Mouse (Mus musculus) lung, embryonic 15.5 days (tissue): ENCODE results near the gene Armh3. TPM values are rescaled to one million over a fixed set of nuclear protein-coding genes. Genes with fewer than 3 reads are reported as not detected.
A peak's percentile ranks its signal among the peaks of the same experiment; 100 is the strongest.
"Not testable (repeated sequence)": the region's sequence is repeated elsewhere in the genome, so short reads cannot be mapped to it uniquely, and the experiment has no call there.

ENCODE experiments used
- ATAC-seq: fragments of 200-750 bp; cut with Nextera tagmentation; 2 replicates; pipeline ENCODE4 v1.8.0; 2017; ENCODE audit warnings: moderate number of reproducible peaks, borderline replicate concordance; ENCODE audit not compliant: low FRiP score, low TSS enrichment; ENCODE audit errors: extremely low read depth
- H3K27ac ChIP-seq: fragments of 300-500 bp; sonication (generic); 2 replicates; pipeline ENCODE4 v1.5.1; 2015; ENCODE audit warnings: moderate library complexity, mild to moderate bottlenecking, inconsistent platforms
- H3K27me3 ChIP-seq: fragments of 300-500 bp; sonication (generic); 2 replicates; pipeline ENCODE4 v1.6.1; 2015; ENCODE audit warnings: inconsistent platforms
- H3K36me3 ChIP-seq: fragments of 300-500 bp; sonication (generic); 2 replicates; pipeline ENCODE4 v1.6.1; 2015; ENCODE audit warnings: inconsistent platforms
- H3K4me1 ChIP-seq: fragments of 300-500 bp; sonication (generic); 2 replicates; pipeline ENCODE4 v1.6.1; 2015; ENCODE audit warnings: inconsistent platforms
- H3K4me2 ChIP-seq: fragments of 300-500 bp; sonication (generic); 2 replicates; pipeline ENCODE4 v1.6.1; 2015; ENCODE audit warnings: inconsistent platforms, mild to moderate bottlenecking, moderate library complexity
- H3K4me3 ChIP-seq: fragments of 300-500 bp; sonication (generic); 2 replicates; pipeline ENCODE4 v1.5.1; 2015; ENCODE audit warnings: mild to moderate bottlenecking, inconsistent platforms
- H3K9ac ChIP-seq: fragments of 300-500 bp; sonication (generic); 2 replicates; pipeline ENCODE4 v1.6.1; 2015; ENCODE audit warnings: inconsistent platforms
- H3K9me3 ChIP-seq: fragments of 300-500 bp; sonication (generic); 2 replicates; pipeline ENCODE4 v1.6.1; 2016; ENCODE audit warnings: inconsistent platforms
- whole genome bisulfite sequencing: fragments of 180-500 bp; shearing (Covaris S2); methylation state at CpG from one replicate; pipeline ENCODE4 v1.1.7; 2015; 5-methylcytosine and 5-hydroxymethylcytosine counted together
- polyA plus RNA-seq: library from polyadenylated mRNA; unstranded; fragments of >200 nt; fragmentation: Nextera tagmentation; extraction: Ambion mirVana; gene quantifications from 2 replicates; pipeline ENCODE4 v1.2.1, GENCODE M21; 2015

The Armh3 gene
- polyA plus RNA-seq, 1 experiment from 2014 or later = 17.9 TPM

DNA sequence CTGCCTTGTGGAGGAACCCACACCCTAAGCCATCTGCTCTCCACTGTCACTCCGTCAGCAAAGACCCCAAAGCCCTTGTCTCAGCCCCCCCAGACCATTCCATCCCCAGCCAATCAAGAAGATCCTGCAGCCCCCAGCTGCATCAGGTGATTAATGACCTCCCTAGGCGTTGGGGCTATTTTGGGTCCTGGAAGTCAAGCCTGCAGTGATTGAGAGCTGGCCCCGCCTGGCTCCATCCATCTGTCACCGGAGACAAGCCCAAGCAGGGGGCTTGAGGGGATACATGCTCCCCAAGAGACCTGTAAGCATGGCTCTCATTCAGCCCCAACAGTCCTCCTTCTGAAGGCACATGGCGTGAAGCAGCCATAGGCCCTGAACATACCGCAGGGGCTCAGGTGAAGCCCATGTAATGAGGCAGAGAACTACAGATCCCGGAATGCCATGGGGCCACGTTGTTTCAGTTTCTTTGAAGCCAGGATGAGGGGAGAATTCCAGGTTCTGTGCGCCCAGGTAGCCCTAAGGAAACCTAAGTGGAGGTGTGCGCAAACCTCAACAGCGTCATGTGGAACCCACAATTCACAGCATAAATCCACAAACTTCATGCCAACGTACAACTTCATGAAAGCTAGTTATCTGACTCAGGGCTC lies 187.1 kb downstream of the Armh3 start:
- Histone ChIP-seq H3K4me1 (peaks cover 25% of the 10 kb centered on the region), H3K27me3 (0 out of 2 replicates have a peak, but pooled peaks cover 6% of the 10 kb centered on the region), H3K4me2 (no peak overlapping the region), H3K9me3 (no peaks in the 10 kb centered on the region), H3K4me3 (no peak overlapping the region), H3K36me3 (no peaks in the 10 kb centered on the region), H3K27ac (no peak overlapping the region), H3K9ac (no peak overlapping the region)
- 51% methylated on average over 12 of the region's 12 CpGs for WGBS
- no peak for ATAC-seq

DNA sequence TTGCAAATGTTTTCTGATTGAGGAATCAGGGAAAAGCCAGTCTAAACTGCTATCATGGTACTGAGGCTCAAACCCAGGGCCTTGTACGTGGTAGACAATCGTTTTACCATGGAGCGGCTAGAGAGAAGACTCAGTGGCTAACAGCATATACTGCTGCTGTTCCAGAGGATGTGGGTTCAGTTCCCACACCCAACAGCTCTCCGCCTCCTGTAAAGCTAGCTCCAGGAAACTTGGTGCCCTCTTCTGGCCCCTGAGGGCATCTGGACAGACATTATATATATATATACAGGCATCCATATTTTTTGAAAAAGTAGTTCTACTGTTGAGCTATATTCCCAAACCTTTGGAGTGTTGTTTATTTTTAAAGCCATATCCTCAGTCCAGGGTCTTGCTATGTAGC lies 190.6 kb downstream of the Armh3 start:
- no peaks in the 10 kb centered on the region for H3K9me3 ChIP-seq
- WGBS = 86% methylated on average over 4 of the region's 4 CpGs
- H3K4me1 ChIP-seq = peaks cover 9% of the 10 kb centered on the region
- no peak overlapping the region for H3K9ac ChIP-seq
- ATAC-seq = no peak
- no peak overlapping the region for H3K4me3 ChIP-seq
- H3K36me3 ChIP-seq = no peaks in the 10 kb centered on the region
- no peaks in the 10 kb centered on the region for H3K27me3 ChIP-seq
- no peak overlapping the region for H3K4me2 ChIP-seq
- H3K27ac ChIP-seq = no peak overlapping the region

DNA sequence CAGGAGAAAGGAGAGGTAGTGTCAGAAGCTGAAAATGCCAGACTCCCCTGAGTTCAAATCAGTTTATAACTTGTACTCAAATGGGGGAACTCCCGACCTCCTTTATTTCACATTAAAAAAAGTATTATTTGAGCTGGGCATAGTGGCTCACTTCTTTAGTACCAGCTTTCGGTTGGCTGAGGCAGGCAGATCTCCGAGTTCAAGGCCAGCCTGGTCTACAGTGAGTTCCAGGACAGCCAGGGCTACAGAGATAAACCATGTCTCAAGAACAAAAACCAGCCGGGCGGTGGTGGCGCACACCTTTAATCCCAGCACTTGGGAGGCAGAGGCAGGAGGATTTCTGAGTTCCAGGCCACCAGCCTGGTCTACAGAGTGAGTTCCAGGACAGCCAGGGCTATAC lies 192.5 kb downstream of the Armh3 start:
- not testable (repeated sequence) for H3K4me3 ChIP-seq, H3K27me3 ChIP-seq, H3K9ac ChIP-seq, H3K4me2 ChIP-seq, H3K27ac ChIP-seq, H3K36me3 ChIP-seq, H3K4me1 ChIP-seq, ATAC-seq, H3K9me3 ChIP-seq
- WGBS = 82% methylated on average over 6 of the region's 6 CpGs

DNA sequence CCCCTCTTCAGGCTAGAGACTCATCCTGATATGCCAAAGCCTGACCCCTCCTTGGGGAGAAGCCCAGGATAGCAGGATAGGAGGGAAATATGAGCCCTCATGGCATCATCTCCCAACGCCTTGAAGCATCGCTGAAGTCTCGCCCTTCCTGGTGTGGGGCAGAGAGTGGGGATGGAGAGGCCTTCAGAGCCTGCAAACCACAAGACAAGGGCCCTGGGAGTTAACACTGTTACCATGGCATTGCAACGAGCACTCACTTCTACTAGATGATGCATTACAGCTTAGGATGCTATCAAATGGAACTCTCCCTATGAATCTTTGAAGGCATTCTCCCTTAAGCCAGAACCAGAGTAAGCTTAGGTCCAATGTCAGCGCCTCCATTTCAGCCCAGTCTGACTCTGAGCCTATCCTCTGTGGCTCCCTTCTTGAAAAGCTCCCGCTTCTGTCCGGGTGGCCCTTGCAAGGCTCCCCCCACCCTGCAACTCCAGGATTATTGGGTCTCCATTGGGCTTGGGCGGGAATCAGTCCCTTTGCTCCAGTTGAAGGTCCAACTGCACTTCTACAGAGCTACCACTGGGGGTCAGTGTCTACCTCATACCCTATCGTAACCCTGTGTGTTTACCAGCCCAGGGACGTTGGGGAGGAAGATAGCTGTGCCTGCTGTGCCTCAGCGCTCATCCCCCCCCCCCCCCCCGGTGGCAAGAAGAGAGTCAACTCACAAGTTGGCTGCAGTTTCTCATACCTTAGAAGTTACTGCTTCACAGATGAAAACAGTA lies 193.5 kb downstream of the Armh3 start:
- WGBS = 22% methylated on average over 12 of the region's 12 CpGs

DNA sequence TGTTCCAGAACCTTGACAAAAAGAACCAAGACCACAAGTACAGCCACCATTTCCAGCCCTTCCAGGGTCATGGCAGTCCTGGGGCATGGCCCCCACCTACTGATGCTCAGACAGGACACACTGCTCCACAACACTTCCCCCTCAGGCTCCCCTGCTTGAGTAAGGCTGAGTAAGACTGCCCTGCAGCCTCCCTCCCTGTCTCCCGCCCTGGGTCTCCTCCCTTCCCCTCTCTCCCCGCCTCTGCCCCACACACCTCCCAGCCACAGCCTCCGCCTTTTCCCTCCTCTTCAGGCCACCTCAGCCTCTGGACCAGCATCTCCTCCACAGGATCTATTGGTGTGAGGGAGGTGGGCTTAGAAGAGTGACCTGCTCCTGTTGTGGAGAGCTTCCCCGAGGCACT lies 194.9 kb downstream of the Armh3 start:
- no peak for ATAC-seq
- Histone ChIP-seq H3K27me3 (no peaks in the 10 kb centered on the region), H3K4me1 (no peaks in the 10 kb centered on the region), H3K36me3 (no peaks in the 10 kb centered on the region), H3K4me3 (no peak overlapping the region), H3K9me3 (no peaks in the 10 kb centered on the region), H3K27ac (no peak overlapping the region), H3K9ac (no peak overlapping the region), H3K4me2 (no peak overlapping the region)
- WGBS = 19% methylated on average over 4 of the region's 4 CpGs

More for the DNA sequence above, 193.5 kb downstream of the Armh3 start:
- H3K9ac ChIP-seq = no peak overlapping the region
- no peaks in the 10 kb centered on the region for H3K9me3 ChIP-seq
- H3K27ac ChIP-seq = no peak overlapping the region
- no peak overlapping the region for H3K4me3 ChIP-seq
- peak overlapping the region; percentile 21; the same call in 1 of the 2 replicates for H3K4me2 ChIP-seq
- no peaks in the 10 kb centered on the region for H3K36me3 ChIP-seq
- H3K4me1 ChIP-seq = no peaks in the 10 kb centered on the region
- H3K27me3 ChIP-seq = no peaks in the 10 kb centered on the region
- peak; percentile 62; the same call in 1 of the 2 replicates for ATAC-seq

DNA sequence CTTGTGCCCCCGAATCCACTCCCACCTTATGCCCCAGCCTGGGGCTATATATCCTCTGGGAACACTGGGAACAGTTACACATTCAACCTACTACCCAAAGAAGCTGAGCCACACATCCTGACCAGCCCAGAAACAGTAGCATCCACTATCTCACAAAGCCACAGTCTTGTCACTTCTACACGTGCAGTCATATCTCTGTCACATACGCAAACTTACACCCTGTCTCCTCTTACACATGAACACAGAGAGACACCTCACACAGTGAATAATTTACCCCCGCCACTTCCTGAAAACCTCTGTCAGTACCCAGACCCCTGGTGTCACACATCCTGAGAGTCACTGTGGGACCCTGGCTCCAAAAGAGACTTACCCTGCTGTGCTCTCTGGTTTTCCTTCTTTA lies 195.6 kb downstream of the Armh3 start:
- WGBS = 54% methylated on average over 4 of the region's 4 CpGs
- no peaks in the 10 kb centered on the region for H3K4me1 ChIP-seq

DNA sequence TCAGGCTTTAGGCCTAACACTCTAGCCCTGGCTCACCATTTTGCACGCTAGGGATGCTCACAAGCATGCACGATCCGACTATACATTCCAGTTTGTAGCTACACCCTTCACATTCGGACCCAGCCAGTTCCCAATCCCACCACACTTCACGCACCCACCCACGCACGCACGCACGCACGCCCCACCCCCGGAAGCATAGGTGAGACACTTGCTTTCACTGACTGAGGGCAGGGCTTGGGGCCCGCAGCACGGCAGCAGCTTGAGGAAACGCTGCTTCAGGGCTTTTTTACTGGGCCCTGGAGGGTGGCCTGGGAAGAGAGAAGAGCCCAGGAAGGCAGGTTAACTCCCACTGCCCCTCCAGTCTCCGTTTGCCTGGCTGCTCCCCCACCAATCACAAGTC lies 201.4 kb downstream of the Armh3 start:
- WGBS = 69% methylated on average over 15 of the region's 15 CpGs
- no peaks in the 10 kb centered on the region for H3K9me3 ChIP-seq
- no peak overlapping the region for H3K9ac ChIP-seq
- no peak overlapping the region for H3K4me2 ChIP-seq
- no peak overlapping the region for H3K27ac ChIP-seq
- H3K4me1 ChIP-seq = peaks cover 8% of the 10 kb centered on the region
- H3K27me3 ChIP-seq = no peaks in the 10 kb centered on the region
- no peaks in the 10 kb centered on the region for H3K36me3 ChIP-seq
- H3K4me3 ChIP-seq = no peak overlapping the region
- ATAC-seq = no peak

More for the DNA sequence above, 195.6 kb downstream of the Armh3 start:
- Histone ChIP-seq H3K9ac (no peak overlapping the region), H3K27ac (no peak overlapping the region), H3K9me3 (no peaks in the 10 kb centered on the region), H3K27me3 (no peaks in the 10 kb centered on the region), H3K4me3 (no peak overlapping the region), H3K36me3 (no peaks in the 10 kb centered on the region), H3K4me2 (no peak overlapping the region)
- no peak for ATAC-seq

DNA sequence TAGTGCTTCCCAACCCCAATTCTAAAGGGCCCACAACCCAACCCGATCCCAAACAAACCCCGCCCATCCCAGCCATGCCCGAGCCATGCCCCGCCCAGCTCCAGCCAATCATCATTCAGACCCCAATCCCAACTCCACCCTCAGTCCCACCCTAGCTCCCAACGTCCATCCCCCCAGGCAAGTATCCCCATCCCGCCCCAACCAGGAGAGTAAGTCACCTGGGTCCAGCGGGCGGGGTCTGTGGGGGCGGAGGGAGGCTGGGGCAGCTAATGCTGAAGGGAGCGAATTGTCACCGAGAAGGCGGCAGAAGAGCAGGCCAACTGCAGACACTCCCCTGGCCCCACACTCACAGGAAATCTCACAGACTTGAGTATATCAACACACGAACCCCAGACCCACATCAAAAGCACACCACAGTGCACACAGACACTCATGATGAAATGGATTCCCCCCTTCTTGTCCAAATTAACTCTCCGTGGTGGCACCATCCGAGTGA lies 202.2 kb downstream of the Armh3 start:
- Histone ChIP-seq H3K27me3 (no peaks in the 10 kb centered on the region), H3K9ac (no peak overlapping the region; the same call in 1 of the 2 replicates), H3K4me1 (peaks cover 8% of the 10 kb centered on the region), H3K4me3 (peak overlapping the region; percentile 18; the same call in 1 of the 2 replicates), H3K4me2 (peak overlapping the region; percentile 53), H3K9me3 (no peaks in the 10 kb centered on the region), H3K36me3 (no peaks in the 10 kb centered on the region), H3K27ac (no peak overlapping the region)
- WGBS = 8% methylated on average over 15 of the region's 15 CpGs
- ATAC-seq = peak; percentile 68; the same call in 1 of the 2 replicates

DNA sequence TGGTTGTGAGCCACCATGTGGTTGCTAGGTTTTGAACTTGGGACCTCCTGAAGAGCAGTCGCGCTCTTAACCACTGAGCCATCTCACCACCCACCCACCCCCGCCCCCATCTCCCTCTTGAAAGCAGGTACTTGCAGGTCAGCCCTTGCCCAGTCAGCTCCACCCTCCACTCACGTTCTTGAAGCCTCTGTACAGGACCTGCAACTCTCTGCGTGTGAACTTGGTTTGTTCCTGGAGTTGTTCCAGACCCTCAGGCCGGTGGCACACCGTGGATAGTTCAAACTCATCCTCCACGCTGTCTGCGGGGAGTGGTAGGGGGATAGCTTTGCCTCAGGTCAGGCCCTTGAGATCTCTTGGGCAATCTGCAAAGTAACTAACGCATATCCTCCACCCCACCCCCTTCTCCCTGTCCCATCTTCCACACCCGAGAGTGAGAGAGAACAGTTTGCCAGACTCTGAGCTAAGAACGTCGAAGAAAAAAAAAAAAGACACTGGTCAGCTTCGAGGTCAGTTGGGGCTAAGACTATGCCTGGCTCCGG lies 202.8 kb downstream of the Armh3 start:
- Histone ChIP-seq H3K27me3 (no peaks in the 10 kb centered on the region), H3K27ac (peak overlapping the region; percentile 41; the same call in 1 of the 2 replicates), H3K9me3 (no peaks in the 10 kb centered on the region), H3K36me3 (no peaks in the 10 kb centered on the region), H3K9ac (no peak overlapping the region; the same call in 1 of the 2 replicates), H3K4me3 (peak overlapping the region; percentile 18; the same call in 1 of the 2 replicates), H3K4me2 (peak overlapping the region; percentile 53), H3K4me1 (peaks cover 8% of the 10 kb centered on the region)
- 15% methylated on average over 15 of the region's 15 CpGs for WGBS
- no peak for ATAC-seq

DNA sequence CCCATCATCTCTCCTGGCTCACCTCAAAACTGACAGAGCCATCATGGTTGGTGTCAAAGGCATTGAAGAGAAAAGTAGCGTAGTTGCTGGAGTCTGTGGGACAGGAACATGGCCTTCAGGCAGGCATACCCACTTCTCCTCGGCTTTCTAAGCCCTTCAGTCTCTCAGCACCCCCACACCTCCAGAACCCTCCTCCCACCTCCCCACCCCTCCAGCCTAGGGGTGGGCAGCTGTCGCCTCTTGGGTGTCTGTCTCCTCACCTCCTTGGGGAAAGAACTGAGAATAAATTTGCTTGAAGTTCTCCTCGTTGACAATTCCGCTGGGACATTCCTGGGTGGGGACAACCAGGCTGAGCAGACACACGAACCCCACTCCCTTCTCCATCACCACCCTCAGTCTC lies 203.6 kb downstream of the Armh3 start:
- no peak overlapping the region for H3K27ac ChIP-seq
- WGBS = 54% methylated on average over 6 of the region's 6 CpGs
- H3K4me2 ChIP-seq = no peak overlapping the region
- H3K36me3 ChIP-seq = no peaks in the 10 kb centered on the region
- H3K4me3 ChIP-seq = no peak overlapping the region
- H3K27me3 ChIP-seq = no peaks in the 10 kb centered on the region
- H3K9me3 ChIP-seq = no peaks in the 10 kb centered on the region
- H3K9ac ChIP-seq = no peak overlapping the region
- H3K4me1 ChIP-seq = peaks cover 8% of the 10 kb centered on the region
- ATAC-seq = no peak

DNA sequence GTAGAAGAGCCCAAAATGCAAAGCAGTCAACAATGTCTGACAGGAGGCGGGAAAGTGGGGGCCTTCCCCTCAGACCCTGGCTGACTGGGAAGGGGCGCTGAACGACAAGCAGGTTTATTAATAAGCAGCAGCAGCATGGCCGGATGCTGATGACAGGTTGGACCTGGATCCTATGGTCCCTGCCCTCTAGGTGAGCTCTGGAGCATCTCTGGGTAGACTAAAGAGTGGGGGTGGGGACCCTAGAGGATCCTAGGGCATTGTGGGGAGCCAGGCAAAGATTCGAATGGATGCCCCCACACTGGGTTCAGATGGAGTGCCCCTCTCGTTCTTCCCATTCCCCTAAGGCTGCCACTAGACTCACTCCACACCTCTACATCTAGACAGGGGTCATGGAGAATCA lies 205.9 kb downstream of the Armh3 start:
- Histone ChIP-seq H3K4me3 (no peak overlapping the region), H3K9me3 (no peaks in the 10 kb centered on the region), H3K9ac (no peak overlapping the region), H3K27ac (no peak overlapping the region), H3K4me2 (no peak overlapping the region), H3K4me1 (peaks cover 8% of the 10 kb centered on the region), H3K36me3 (no peaks in the 10 kb centered on the region), H3K27me3 (no peaks in the 10 kb centered on the region)
- no peak for ATAC-seq
- 76% methylated on average over 6 of the region's 6 CpGs for WGBS
